21 mouse cellular contexts compared by ENCODE assay signal in the genomic region with DNA sequence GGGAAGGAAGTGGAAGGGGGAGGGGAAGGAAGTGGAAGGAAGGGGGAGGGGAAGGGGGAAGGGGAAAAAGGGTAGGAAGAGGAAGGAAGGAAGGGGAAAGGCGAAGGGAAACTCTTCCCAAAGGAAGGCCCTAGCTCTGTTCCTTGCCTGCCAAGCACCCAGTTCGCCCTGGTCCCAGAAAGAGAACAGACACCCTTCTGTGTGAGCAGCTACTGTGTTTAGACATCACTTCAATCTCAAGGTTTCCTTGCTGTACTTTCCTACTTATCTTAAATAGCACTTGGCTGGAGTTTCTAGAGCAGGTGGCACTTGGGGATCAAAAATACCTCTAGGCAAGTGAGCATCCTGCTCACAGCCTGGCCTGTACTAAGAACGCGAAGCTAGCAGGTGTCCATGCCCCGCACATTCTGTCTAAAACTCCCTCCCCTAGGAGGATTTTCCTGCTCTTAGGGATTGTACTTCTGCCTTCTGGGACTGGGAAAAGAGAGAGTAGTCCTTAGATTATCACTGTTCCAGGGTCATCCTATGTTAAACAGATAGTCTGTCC.
DNase-seq lines count a peak whose midpoint lies in the region; TF ChIP-seq lines count a peak whose summit lies in the region.
"Had no signal": no experiment of that assay in that cellular context is flagged by ENCODE, and none has a peak within 500 bp of the region (broad histone marks: within the 10 kb centered on the region; RNA-seq: fewer than 3 reads in every experiment).

No protein-coding gene starts in this region.

- no peak for TF ChIP-seq CTCF in layer of hippocampus, adult 2 months (conservative IDR thresholded peaks at IDR 0.05)

- H3K4me3 ChIP-seq in layer of hippocampus, adult 2 months = no peak overlapping the region
- H3K4me3 ChIP-seq: forebrain, embryonic 12.5 days; hindbrain, embryonic 10.5 days; midbrain, embryonic 10.5 days; neural tube, embryonic 12.5 days had no signal

- 0 out of 2 replicates have a peak overlapping the region, but pooled peaks have one; percentile 10 for H3K27ac ChIP-seq in layer of hippocampus, adult 2 months
- H3K27ac ChIP-seq: forebrain, embryonic 12.5 days; hindbrain, embryonic 10.5 days; midbrain, embryonic 10.5 days; neural tube, embryonic 12.5 days; stomach, postnatal 0 days had no signal

- DNase-seq in layer of hippocampus, adult 2 months (ENCODE audit: low spot score in 2 of 2) = peak in 1 of 2 experiments; percentile 10
- no peak for DNase-seq in layer of hippocampus, postnatal 36 days
- DNase-seq in cerebellum, adult 9-10 months = peak; percentile 69
- peak; percentile 32 to 66 for DNase-seq in left cerebral cortex, postnatal 14 days (ENCODE audit: low spot score in 2 of 2)
- peak; percentile 20 to 54 for DNase-seq in right cerebral cortex, postnatal 36 days (ENCODE audit: low spot score in 2 of 2)
- DNase-seq in testis, postnatal 14 days (ENCODE audit: low spot score) = no peak
- DNase-seq in MN1 (ENCODE audit: low spot score) (no peak), adipocyte (ENCODE audit: low spot score) (no peak)
- DNase-seq: adrenal gland, postnatal 36 days; B cell, adult 2 months; kidney, adult 9 months; kidney, postnatal 4 days; lung, embryonic 14.5 days; lung, postnatal 4 days; spleen, adult 18-20 months; thymus, postnatal 25 days had no signal

- intact Hi-C loops in left cerebral cortex, postnatal 14 days (cut with DNase I) = no loop called here

Comparison
In these comparisons a context has a peak if more than half of its experiments do, and no peak if none do; other contexts are left out.
1. DNase-seq: peak in cerebellum, adult 9-10 months (single experiment), left cerebral cortex, postnatal 14 days (2 of 2) and right cerebral cortex, postnatal 36 days (2 of 2); none in layer of hippocampus, postnatal 36 days (0 of 2), testis, postnatal 14 days (single experiment), MN1 (single experiment) and adipocyte (single experiment).